Mouse (Mus musculus): ENCODE measurements around the gene Map4k2.
A peak's percentile ranks its signal among the peaks of the same experiment; 100 is the strongest.

The Map4k2 gene

GRCm38 (mm10) chr19:6315573-6315972, 25.4 kb upstream of the Map4k2 start:
- no peak for DNase-seq (ENCODE audit: low spot score in 2 of 2)

- no peak for DNase-seq (ENCODE audit: low spot score in 2 of 2)
Observed at GRCm38 (mm10) chr19:6318145-6318544, 22.8 kb upstream of the Map4k2 start.

- no peak for DNase-seq (ENCODE audit: low spot score in 2 of 2)
Observed at GRCm38 (mm10) chr19:6321358-6321757, 19.6 kb upstream of the Map4k2 start.

- no peak for DNase-seq (ENCODE audit: low spot score in 2 of 2)
Observed at GRCm38 (mm10) chr19:6321786-6322621, 18.9 kb upstream of the Map4k2 start.

GRCm38 (mm10) chr19:6324751-6325150, 16.2 kb upstream of the Map4k2 start:
- no peak for DNase-seq (ENCODE audit: low spot score in 2 of 2)

GRCm38 (mm10) chr19:6331178-6331577, 9.8 kb upstream of the Map4k2 start:
- DNase-seq (ENCODE audit: low spot score in 2 of 2): no peak

- DNase-seq (ENCODE audit: low spot score in 2 of 2): peak; percentile 68 to 72
Observed at GRCm38 (mm10) chr19:6331719-6332516, 9.0 kb upstream of the Map4k2 start.

- DNase-seq (ENCODE audit: low spot score in 2 of 2): no peak
Observed at GRCm38 (mm10) chr19:6333761-6334595, 7.0 kb upstream of the Map4k2 start.

- peak; percentile 97 to 98 for DNase-seq (ENCODE audit: low spot score in 2 of 2)
Observed at GRCm38 (mm10) chr19:6334673-6335457, 6.1 kb upstream of the Map4k2 start, which contains the start of gene Men1. TSS of gene Men1 (plus strand) at chr19:6334979.

GRCm38 (mm10) chr19:6335458-6335827, 5.5 kb upstream of the Map4k2 start:
- no peak for DNase-seq (ENCODE audit: low spot score in 2 of 2)

GRCm38 (mm10) chr19:6336920-6337319, 4.0 kb upstream of the Map4k2 start:
- no peak for DNase-seq (ENCODE audit: low spot score in 2 of 2)

GRCm38 (mm10) chr19:6338171-6338570, 2.8 kb upstream of the Map4k2 start:
- DNase-seq (ENCODE audit: low spot score in 2 of 2): no peak

GRCm38 (mm10) chr19:6338716-6339115, 2.2 kb upstream of the Map4k2 start:
- no peak for DNase-seq (ENCODE audit: low spot score in 2 of 2)

GRCm38 (mm10) chr19:6339191-6339590, 1.7 kb upstream of the Map4k2 start:
- no peak for DNase-seq (ENCODE audit: low spot score in 2 of 2)

GRCm38 (mm10) chr19:6339890-6340504, 938 bp upstream of the Map4k2 start:
- no peak for DNase-seq (ENCODE audit: low spot score in 2 of 2)

- no peak for DNase-seq (ENCODE audit: low spot score in 2 of 2)
Observed at GRCm38 (mm10) chr19:6341453-6342077, 630 bp downstream of the Map4k2 start.

- no peak for DNase-seq (ENCODE audit: low spot score in 2 of 2)
Observed at GRCm38 (mm10) chr19:6342276-6342933, 1.5 kb downstream of the Map4k2 start.

GRCm38 (mm10) chr19:6343066-6343925, 2.4 kb downstream of the Map4k2 start:
- no peak for DNase-seq (ENCODE audit: low spot score in 2 of 2)

- peak in 1 of 2 experiments; percentile 24 for DNase-seq (ENCODE audit: low spot score in 2 of 2)
Observed at GRCm38 (mm10) chr19:6343996-6344395, 3.1 kb downstream of the Map4k2 start.
